In genomic region chr4:105937587-105937986, GRCm38 (mm10) we compare ENCODE assay signal across 24 mouse cellular contexts.
DNase-seq lines count a peak whose midpoint lies in the region; ATAC-seq and TF ChIP-seq lines count a peak whose summit lies in the region.
"Had no signal": no experiment of that assay in that cellular context is flagged by ENCODE, and none has a peak within 500 bp of the region (broad histone marks: within the 10 kb centered on the region; RNA-seq: fewer than 3 reads in every experiment).

No protein-coding gene starts in this region.

- TF ChIP-seq CTCF in CH12.LX (conservative IDR thresholded peaks at IDR 0.05 in 1 of 2, IDR thresholded peaks at IDR 0.05 in 1 of 2; ENCODE audit: low read depth in 2 of 2, low read length in 2 of 2) = no peak

- H3K4me1 ChIP-seq in CH12.LX (ENCODE audit: control insufficient read depth in 1 of 2, insufficient read depth in 2 of 2) = no peaks in the 10 kb centered on the region
- H3K4me1 ChIP-seq in embryonic facial prominence, embryonic 10.5 days = peaks cover 29% of the 10 kb centered on the region
- H3K4me1 ChIP-seq in intestine, embryonic 15.5 days (replicated peaks) = no peaks in the 10 kb centered on the region
- H3K4me1 ChIP-seq: hindbrain, embryonic 12.5 days; lung, embryonic 15.5 days; midbrain, embryonic 13.5 days had no signal

- dilution Hi-C loops in CH12.LX (cut with MboI; ENCODE audit: extremely low pct_ligation_motif_present, extremely low pct_unique_long_range_greater_than_20kb, low sequenced_read_pairs) = no loop called here

- in situ Hi-C loops in CH12.LX (cut with MboI; ENCODE audit: low pct_ligation_motif_present, low pct_unique_long_range_greater_than_20kb, low sequenced_read_pairs) = no loop called here

- DNase-seq in 3T3-L1 (ENCODE audit: low read depth, low spot score) (peak; percentile 82), CH12.LX (ENCODE audit: extremely low read depth) (no peak)
- no peak for DNase-seq in embryonic facial prominence, embryonic 10.5 days (ENCODE audit: low spot score)
- no peak for DNase-seq in T-cell, adult 2 months (ENCODE audit: low spot score)
- DNase-seq: adrenal gland, postnatal 10 days; cerebellum, adult 11 months; cerebellum, adult 9-11 months; gastrocnemius, adult 2 months; heart, postnatal 36 days; kidney, adult 8-10 months; kidney, postnatal 4 days; lung, postnatal 36 days had no signal

- H3K27me3 ChIP-seq in CH12.LX (replicated peaks) = peaks cover 29% of the 10 kb centered on the region
- peaks cover under 1% of the 10 kb centered on the region; the same call in 1 of the 2 replicates for H3K27me3 ChIP-seq in embryonic facial prominence, embryonic 10.5 days (replicated peaks; ENCODE audit: low read depth, poor library complexity, severe bottlenecking)
- no peaks in the 10 kb centered on the region for H3K27me3 ChIP-seq in myocyte (ENCODE audit: control insufficient read depth, insufficient read depth, insufficient read length)
- H3K27me3 ChIP-seq in intestine, embryonic 15.5 days (replicated peaks) = no peaks in the 10 kb centered on the region
- H3K27me3 ChIP-seq: embryonic facial prominence, embryonic 15.5 days; hindbrain, embryonic 12.5 days; limb, embryonic 13.5 days; lung, embryonic 15.5 days; midbrain, embryonic 13.5 days had no signal

- H3K36me3 ChIP-seq in CH12.LX (replicated peaks in 1 of 2; ENCODE audit: control insufficient read depth in 1 of 2, insufficient read depth in 1 of 2, low read length in 1 of 2) (no peaks in the 10 kb centered on the region), myocyte (ENCODE audit: control insufficient read depth, insufficient read depth) (no peaks in the 10 kb centered on the region)
- H3K36me3 ChIP-seq in embryonic facial prominence, embryonic 10.5 days (replicated peaks) = no peaks in the 10 kb centered on the region
- H3K36me3 ChIP-seq in intestine, embryonic 15.5 days = no peaks in the 10 kb centered on the region
- H3K36me3 ChIP-seq: embryonic facial prominence, embryonic 15.5 days; hindbrain, embryonic 12.5 days; limb, embryonic 13.5 days; lung, embryonic 15.5 days; midbrain, embryonic 13.5 days had no signal

- TF ChIP-seq POLR2A in CH12.LX (IDR thresholded peaks at IDR 0.05; ENCODE audit: low read depth, low read length) (no peak), myocyte (IDR thresholded peaks at IDR 0.05; ENCODE audit: insufficient read length, low read depth) (no peak)

- peak overlapping the region; percentile 63 for H3K4me2 ChIP-seq in CH12.LX (ENCODE audit: insufficient read depth, low read depth, poor library complexity, severe bottlenecking)
- peak overlapping the region; percentile 81 for H3K4me2 ChIP-seq in myocyte (ENCODE audit: low read depth)
- H3K4me2 ChIP-seq in intestine, embryonic 15.5 days (replicated peaks) = no peak overlapping the region
- H3K4me2 ChIP-seq: embryonic facial prominence, embryonic 15.5 days; hindbrain, embryonic 12.5 days; limb, embryonic 13.5 days; liver, embryonic 11.5 days; lung, embryonic 15.5 days; midbrain, embryonic 13.5 days had no signal

- H3K9ac ChIP-seq in CH12.LX (ENCODE audit: insufficient read depth, low read depth) = no peak overlapping the region
- no peak overlapping the region for H3K9ac ChIP-seq in intestine, embryonic 15.5 days
- H3K9ac ChIP-seq: embryonic facial prominence, embryonic 15.5 days; hindbrain, embryonic 12.5 days; limb, embryonic 13.5 days; lung, embryonic 15.5 days; midbrain, embryonic 13.5 days had no signal

- WGBS in embryonic facial prominence, embryonic 10.5 days = 91% methylated on average over 6 of the region's 6 CpGs
- 84% methylated on average over 6 of the region's 6 CpGs for WGBS in intestine, embryonic 15.5 days

- H3K27ac ChIP-seq in CH12.LX (ENCODE audit: insufficient read depth, low read depth) = no peak overlapping the region
- 0 out of 2 replicates have a peak overlapping the region, but pooled peaks have one; percentile 40 for H3K27ac ChIP-seq in embryonic facial prominence, embryonic 10.5 days (replicated peaks)
- no peak overlapping the region for H3K27ac ChIP-seq in intestine, embryonic 15.5 days
- H3K27ac ChIP-seq: embryonic facial prominence, embryonic 15.5 days; gastrocnemius, adult 2 months; hindbrain, embryonic 12.5 days; hindbrain, postnatal 0 days; kidney, postnatal 0 days; limb, embryonic 13.5 days; lung, embryonic 15.5 days; midbrain, embryonic 13.5 days had no signal

- H3K79me2 ChIP-seq in CH12.LX (replicated peaks; ENCODE audit: control insufficient read depth, extremely low read depth, insufficient read depth, poor library complexity, severe bottlenecking) = no peaks in the 10 kb centered on the region
- no peaks in the 10 kb centered on the region for H3K79me2 ChIP-seq in myocyte (ENCODE audit: control insufficient read depth, insufficient read depth)

- no peaks in the 10 kb centered on the region for H3K9me3 ChIP-seq in CH12.LX (replicated peaks; ENCODE audit: low read length)
- H3K9me3 ChIP-seq in embryonic facial prominence, embryonic 10.5 days = no peaks in the 10 kb centered on the region
- no peaks in the 10 kb centered on the region for H3K9me3 ChIP-seq in intestine, embryonic 15.5 days
- H3K9me3 ChIP-seq: embryonic facial prominence, embryonic 15.5 days; hindbrain, embryonic 12.5 days; limb, embryonic 13.5 days; lung, embryonic 15.5 days; midbrain, embryonic 13.5 days had no signal

- TF ChIP-seq EP300 in CH12.LX (IDR thresholded peaks at IDR 0.05; ENCODE audit: low read length) = no peak

- no peak for ATAC-seq in intestine, embryonic 15.5 days
- ATAC-seq: forebrain, embryonic 16.5 days; hindbrain, postnatal 0 days; intestine, embryonic 16.5 days; midbrain, embryonic 13.5 days had no signal

- H3K4me3 ChIP-seq in CH12.LX (replicated peaks in 1 of 3; ENCODE audit: low read depth in 2 of 3, low read length in 2 of 3, poor library complexity in 1 of 3) (no peak overlapping the region), myocyte (no peak overlapping the region)
- H3K4me3 ChIP-seq in embryonic facial prominence, embryonic 10.5 days = no peak overlapping the region
- no peak overlapping the region for H3K4me3 ChIP-seq in intestine, embryonic 15.5 days (replicated peaks)
- H3K4me3 ChIP-seq: embryonic facial prominence, embryonic 15.5 days; gastrocnemius, adult 2 months; hindbrain, embryonic 12.5 days; limb, embryonic 13.5 days; lung, embryonic 15.5 days; midbrain, embryonic 13.5 days had no signal

- no peak for TF ChIP-seq RAD21 in CH12.LX (IDR thresholded peaks at IDR 0.05; ENCODE audit: low read depth, low read length)

- no peak overlapping the region for H3ac ChIP-seq in myocyte (ENCODE audit: control insufficient read depth, insufficient read length)

TF ChIP-seq in CH12.LX, 34 proteins besides CTCF, POLR2A, EP300 and RAD21:
- TF ChIP-seq MAFK (IDR thresholded peaks at IDR 0.05; ENCODE audit: insufficient replicate concordance, low read length) = no peak
- TF ChIP-seq NELFE (IDR thresholded peaks at IDR 0.05; ENCODE audit: low read depth, low read length) = no peak
- no peak for TF ChIP-seq UBTF (IDR thresholded peaks at IDR 0.05; ENCODE audit: low read depth, low read length)
- no peak for TF ChIP-seq MEF2A (IDR thresholded peaks at IDR 0.05; ENCODE audit: borderline replicate concordance, low read depth, low read length)
- no peak for TF ChIP-seq MYC (IDR thresholded peaks at IDR 0.05; ENCODE audit: low read depth, low read length)
- no peak for TF ChIP-seq ZKSCAN1 (IDR thresholded peaks at IDR 0.05; ENCODE audit: borderline replicate concordance, low read depth, low read length)
- TF ChIP-seq TBP (conservative IDR thresholded peaks at IDR 0.05; ENCODE audit: low read depth, low read length) = no peak
- TF ChIP-seq TCF12 (IDR thresholded peaks at IDR 0.05; ENCODE audit: low read depth, low read length) = no peak
- TF ChIP-seq ZNF384 (IDR thresholded peaks at IDR 0.05; ENCODE audit: low read depth, low read length) = no peak
- no peak for TF ChIP-seq CHD2 (IDR thresholded peaks at IDR 0.05; ENCODE audit: low read length)
- no peak for TF ChIP-seq GABPA (IDR thresholded peaks at IDR 0.05; ENCODE audit: insufficient replicate concordance, low read depth, low read length)
- TF ChIP-seq BHLHE40 (IDR thresholded peaks at IDR 0.05; ENCODE audit: low read depth, low read length) = no peak
- TF ChIP-seq HCFC1 (IDR thresholded peaks at IDR 0.05; ENCODE audit: low read depth, low read length) = no peak
- no peak for TF ChIP-seq POLR2AphosphoS2 (IDR thresholded peaks at IDR 0.05; ENCODE audit: low read depth, low read length)
- no peak for TF ChIP-seq USF2 (conservative IDR thresholded peaks at IDR 0.05; ENCODE audit: low read depth, low read length)
- TF ChIP-seq CHD1 (IDR thresholded peaks at IDR 0.05; ENCODE audit: low read depth, low read length) = no peak

TF ChIP-seq in myocyte, 11 proteins besides CTCF, POLR2A, EP300 and RAD21:
- TF ChIP-seq CEBPB (IDR thresholded peaks at IDR 0.05; ENCODE audit: insufficient read depth, poor library complexity, severe bottlenecking) = no peak
- no peak for TF ChIP-seq MYOG (IDR thresholded peaks at IDR 0.05; ENCODE audit: control insufficient read depth in 1 of 3, insufficient read depth in 1 of 3, insufficient read length in 2 of 3, low read depth in 2 of 3)
- TF ChIP-seq REST (IDR thresholded peaks at IDR 0.05; ENCODE audit: insufficient read depth, insufficient read length) = no peak
- TF ChIP-seq TCF12 (IDR thresholded peaks at IDR 0.05; ENCODE audit: insufficient read depth, poor library complexity, severe bottlenecking) = no peak
